Mouse (Mus musculus) heart, adult 2 months (tissue): ENCODE data around the gene Smu1. TPM values are rescaled to one million over a fixed set of nuclear protein-coding genes. Genes with fewer than 3 reads are reported as not detected.

ENCODE experiments used
- DNase-seq, 2 experiments: peaks; one replicate each; pipeline ENCODE4 v3.0.0; 2021
- H3K27ac ChIP-seq: fragments of 200-600 bp; 2 replicates; pipeline ENCODE4 v1.8.1; 2022
- H3K27me3 ChIP-seq: fragments of 200-500 bp; 2 replicates; pipeline ENCODE4 v1.6.1; 2012; ENCODE audit warnings: mild to moderate bottlenecking, low read length, inconsistent platforms, mixed read lengths; ENCODE audit not compliant: control insufficient read depth, insufficient read depth
- H3K36me3 ChIP-seq: fragments of 200-500 bp; 2 replicates; pipeline ENCODE4 v1.6.1; 2012; ENCODE audit warnings: low read length, inconsistent platforms; ENCODE audit not compliant: control insufficient read depth, insufficient read depth
- H3K4me1 ChIP-seq: fragments of 200-500 bp; 2 replicates; pipeline ENCODE4 v1.6.1; 2011; ENCODE audit warnings: low read length; ENCODE audit not compliant: control insufficient read depth, insufficient read depth
- H3K4me3 ChIP-seq: fragments of 200-600 bp; 2 replicates; pipeline ENCODE4 v1.8.1; 2022
- H3K79me2 ChIP-seq: fragments of 200-500 bp; replicated peaks from 2 replicates; pipeline ENCODE4 v1.6.1; 2012; ENCODE audit warnings: mild to moderate bottlenecking, inconsistent platforms, low read length, moderate library complexity, mixed read lengths; ENCODE audit not compliant: control insufficient read depth, insufficient read depth
- H3K9ac ChIP-seq: fragments of 200-500 bp; 2 replicates; pipeline ENCODE4 v1.6.1; 2012; ENCODE audit warnings: low read depth, mild to moderate bottlenecking, control low read depth, inconsistent platforms, low read length, mixed read lengths
- CTCF ChIP-seq: fragments of 200-600 bp; IDR thresholded peaks from 2 replicates; pipeline ENCODE4 v1.8.1; 2022; ENCODE audit warnings: antibody characterized with exemption, mild to moderate bottlenecking, moderate library complexity
- EP300 ChIP-seq: fragments of 200-500 bp; IDR thresholded peaks from 2 replicates; pipeline ENCODE4 v1.6.1; 2011; ENCODE audit warnings: low read depth, low read length, control low read depth; ENCODE audit not compliant: insufficient read depth
- POLR2A ChIP-seq: fragments of 200-500 bp; IDR thresholded peaks from 2 replicates; pipeline ENCODE4 v1.6.1; 2011; ENCODE audit warnings: mild to moderate bottlenecking, low read depth, low read length, control low read depth; ENCODE audit not compliant: insufficient read depth
- WGBS: fragments of 180-500 bp; shearing (Covaris S2); methylation state at CpG from one replicate; pipeline ENCODE4 v1.1.7; 2018; 5-methylcytosine and 5-hydroxymethylcytosine counted together
- intact Hi-C: fragments of 180-260 bp; cut with DNase I; formaldehyde crosslinking; loops from one replicate; pipeline ENCODE4 v1.15.1; 2025
- polyA plus RNA-seq: library from polyadenylated mRNA; depleted of rRNA; stranded (reverse); fragments of >200 nt; gene quantifications from 2 replicates; pipeline ENCODE4 v1.2.3, GENCODE M21; 2012
- total RNA-seq, 2 experiments: library from RNA; stranded (reverse); gene quantifications; 2 replicates each; pipeline ENCODE4 v1.2.3; 2021

The Smu1 gene
- total and polyA plus RNA-seq, 3 experiments: 13.8 to 31.7 (median 27.0) TPM

DNA sequence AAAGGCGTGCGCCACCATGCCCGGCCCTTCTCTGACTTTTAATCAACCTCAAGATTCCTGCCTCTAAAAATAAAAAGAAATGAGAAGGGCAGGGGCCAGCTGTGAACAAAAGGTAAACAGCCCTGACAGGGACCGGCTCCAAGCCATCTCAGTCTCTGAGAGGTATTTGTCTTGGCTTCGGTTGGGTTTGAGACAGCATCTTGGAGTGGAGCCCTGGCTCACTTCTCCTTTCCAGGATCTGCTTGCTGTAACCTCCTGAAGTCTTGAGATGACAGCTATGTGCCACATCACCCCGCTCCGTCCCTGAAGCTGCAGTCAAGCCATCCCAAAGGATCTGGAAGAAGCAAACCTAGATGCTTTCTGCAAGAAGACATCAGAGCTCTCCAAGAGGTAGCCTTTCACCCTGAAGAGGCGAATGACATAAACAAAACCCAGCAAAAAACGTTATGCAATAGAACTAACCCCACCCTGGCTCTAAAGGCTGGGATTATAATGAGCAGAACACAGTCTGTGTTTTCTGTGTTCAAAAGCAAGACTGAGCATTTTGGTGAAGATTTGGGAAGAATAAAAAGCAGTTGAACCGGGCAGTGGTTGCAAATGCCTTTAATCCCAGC, 26.9 kb upstream of the Smu1 start:
- H3K9ac ChIP-seq: no peak overlapping the region
- peak; percentile 74 to 84 for DNase-seq
- H3K36me3 ChIP-seq: peaks cover 4% of the 10 kb centered on the region
- H3K79me2 ChIP-seq: no peaks in the 10 kb centered on the region
- 31% methylated on average over 10 of the region's 10 CpGs for WGBS
- TF ChIP-seq POLR2A (no peak), EP300 (0 out of 2 replicates have a peak, but pooled peaks have one; percentile 25)
- H3K4me3 ChIP-seq: no peak overlapping the region
- peaks cover 11% of the 10 kb centered on the region for H3K4me1 ChIP-seq
- peak overlapping the region; percentile 33 for H3K27ac ChIP-seq
- no peaks in the 10 kb centered on the region for H3K27me3 ChIP-seq
- intact Hi-C loops: no loop called here

DNA sequence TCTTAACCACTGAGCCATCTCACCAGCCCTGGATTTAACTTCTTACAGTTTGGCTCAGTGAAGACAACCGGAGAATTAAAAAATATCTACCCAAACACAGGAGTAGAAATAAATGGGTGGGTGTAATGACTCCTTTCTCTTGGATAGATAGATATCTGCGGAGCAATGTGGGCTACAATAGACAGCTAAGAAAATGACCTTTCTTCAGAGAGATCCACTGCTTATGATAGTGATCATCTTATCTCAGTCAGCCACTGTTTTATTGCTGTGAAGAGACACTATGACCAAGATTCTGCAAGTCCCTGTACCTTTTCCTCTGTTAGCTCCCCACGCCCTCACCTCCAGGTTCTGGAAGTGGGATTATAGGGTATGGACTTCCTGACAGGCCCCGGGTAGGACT, 25.3 kb upstream of the Smu1 start:
- Histone ChIP-seq H3K9ac (no peak overlapping the region), H3K36me3 (peaks cover 4% of the 10 kb centered on the region), H3K27ac (no peak overlapping the region), H3K4me3 (no peak overlapping the region), H3K4me1 (peaks cover 11% of the 10 kb centered on the region), H3K27me3 (no peaks in the 10 kb centered on the region), H3K79me2 (no peaks in the 10 kb centered on the region)
- intact Hi-C loops: no loop called here
- no peak for TF ChIP-seq POLR2A
- no peak for TF ChIP-seq CTCF
- no peak for TF ChIP-seq EP300
- no peak for DNase-seq
- 93% methylated on average over 4 of the region's 4 CpGs for whole genome bisulfite sequencing

DNA sequence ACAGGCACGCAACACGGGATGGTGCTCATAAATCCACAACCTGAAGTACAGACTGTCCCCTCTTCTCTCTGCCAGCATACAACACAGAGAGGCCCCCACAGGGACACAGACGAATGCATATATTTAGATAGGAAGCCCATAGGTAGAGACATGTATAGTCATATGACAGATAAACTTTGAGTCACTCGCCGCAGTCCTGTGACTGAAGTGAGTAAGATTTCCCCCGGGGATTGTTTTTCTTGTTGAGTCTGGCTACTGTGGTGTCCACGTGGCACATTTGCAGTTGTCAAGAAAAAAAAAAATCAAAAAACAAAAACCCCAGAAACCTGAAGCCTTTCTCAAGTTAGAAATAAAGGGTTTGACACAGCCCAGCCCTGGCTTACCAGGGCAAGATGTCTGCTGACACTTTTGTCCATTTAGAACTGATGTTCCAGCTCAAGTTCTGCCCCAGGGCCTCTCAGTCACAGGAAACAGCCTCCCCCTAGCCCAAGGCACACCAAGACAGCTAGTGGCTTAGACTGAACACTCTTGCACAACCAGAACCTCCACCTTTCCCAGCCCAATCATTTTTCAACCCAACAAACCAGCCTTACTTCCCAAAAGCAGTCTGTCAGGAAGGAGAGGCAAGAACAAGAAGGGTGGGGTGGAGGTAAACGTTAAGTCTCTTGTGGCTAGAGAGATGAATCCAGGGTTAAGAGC, 24.2 kb upstream of the Smu1 start:
- Histone ChIP-seq H3K27me3 (no peaks in the 10 kb centered on the region), H3K4me1 (peaks cover 11% of the 10 kb centered on the region), H3K27ac (peak overlapping the region; percentile 58; the same call in 1 of the 2 replicates), H3K79me2 (no peaks in the 10 kb centered on the region), H3K36me3 (peaks cover 4% of the 10 kb centered on the region), H3K4me3 (no peak overlapping the region), H3K9ac (no peak overlapping the region; the same call in 1 of the 2 replicates)
- intact Hi-C loops: no loop called here
- TF ChIP-seq CTCF: no peak
- TF ChIP-seq EP300: no peak
- TF ChIP-seq POLR2A: no peak
- 36% methylated on average over 8 of the region's 8 CpGs for WGBS
- no peak for DNase-seq

- Histone ChIP-seq H3K4me3 (no peak overlapping the region), H3K9ac (no peak overlapping the region), H3K27me3 (no peaks in the 10 kb centered on the region), H3K36me3 (peaks cover 4% of the 10 kb centered on the region), H3K79me2 (no peaks in the 10 kb centered on the region), H3K4me1 (peaks cover 11% of the 10 kb centered on the region), H3K27ac (peak overlapping the region; percentile 58)
- TF ChIP-seq CTCF (no peak), POLR2A (no peak), EP300 (peak; percentile 82)
- 30% methylated on average over 3 of the region's 3 CpGs for WGBS
- peak in 1 of 2 experiments; percentile 56 for DNase-seq
- intact Hi-C loops: no loop called here
Measured at GRCm38 (mm10) chr4:40781143-40781542, 23.4 kb upstream of the Smu1 start.

DNA sequence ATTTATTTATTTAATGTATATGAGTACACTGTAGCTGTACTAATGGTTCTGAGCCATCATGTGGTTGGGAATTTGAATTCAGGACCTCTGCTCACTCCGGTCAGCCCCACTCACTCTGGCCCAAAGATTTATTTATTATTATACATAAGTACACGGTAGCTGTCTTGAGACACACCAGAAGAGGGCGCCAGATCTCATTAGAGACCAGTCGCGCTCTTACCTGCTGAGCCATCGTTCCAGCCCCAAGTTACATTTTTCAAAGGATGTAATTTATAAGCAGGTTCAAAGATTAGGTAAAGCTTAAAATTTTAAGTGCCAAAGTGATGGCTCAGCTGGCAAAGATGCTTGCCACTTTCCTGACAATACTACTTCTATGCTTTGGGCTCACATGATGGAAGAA, 20.9 kb upstream of the Smu1 start:
- intact Hi-C loops: no loop called here
- Histone ChIP-seq H3K27ac (no peak overlapping the region), H3K4me1 (peaks cover 15% of the 10 kb centered on the region), H3K79me2 (no peaks in the 10 kb centered on the region), H3K4me3 (no peak overlapping the region), H3K27me3 (no peaks in the 10 kb centered on the region), H3K9ac (no peak overlapping the region), H3K36me3 (peaks cover 4% of the 10 kb centered on the region)
- DNase-seq: no peak
- peak; percentile 67 for TF ChIP-seq CTCF
- TF ChIP-seq EP300: no peak
- WGBS: 71% methylated on average over 6 of the region's 6 CpGs

- TF ChIP-seq CTCF: no peak
- TF ChIP-seq EP300: no peak
- TF ChIP-seq POLR2A: no peak
- intact Hi-C loops: loop anchor here (2.0 kb wide), 1 partner anchor 26 kb away; no protein-coding TSS in a partner anchor
- Histone ChIP-seq H3K9ac (no peak overlapping the region), H3K4me1 (peaks cover 14% of the 10 kb centered on the region), H3K27me3 (no peaks in the 10 kb centered on the region), H3K4me3 (no peak overlapping the region), H3K36me3 (peaks cover 4% of the 10 kb centered on the region), H3K27ac (no peak overlapping the region), H3K79me2 (no peaks in the 10 kb centered on the region)
- 66% methylated on average over 2 of the region's 2 CpGs for WGBS
- DNase-seq: no peak
Measured at GRCm38 (mm10) chr4:40777116-40777515, 19.4 kb upstream of the Smu1 start.
